Mouse (Mus musculus) liver, postnatal 0 days (tissue): ENCODE measurements around the gene Spdl1. TPM values are rescaled to one million over a fixed set of nuclear protein-coding genes. Genes with fewer than 3 reads are reported as not detected.

Experiments
- ATAC-seq: fragments of 200-750 bp; cut with Nextera tagmentation; 2 replicates; pipeline ENCODE4 v1.8.0; 2017; ENCODE audit warnings: mild to moderate bottlenecking, moderate library complexity
- DNase-seq: peaks from one replicate; pipeline ENCODE4 v3.0.0-alpha.2; 2016
- H3K27ac ChIP-seq: fragments of 300-500 bp; sonication (generic); 2 replicates; pipeline ENCODE4 v1.5.1; 2014; ENCODE audit warnings: antibody characterized with exemption, moderate library complexity, mild to moderate bottlenecking, low read depth
- H3K27me3 ChIP-seq: fragments of 300-500 bp; sonication (generic); 2 replicates; pipeline ENCODE4 v1.6.1; 2014; ENCODE audit warnings: low read length, control low read depth, mixed read lengths; ENCODE audit not compliant: insufficient read depth
- H3K36me3 ChIP-seq: fragments of 300-500 bp; sonication (generic); replicated peaks from 2 replicates; pipeline ENCODE4 v1.6.1; 2014; ENCODE audit warnings: mild to moderate bottlenecking, control low read depth, low read length, moderate library complexity, mixed read lengths; ENCODE audit not compliant: insufficient read depth
- H3K4me1 ChIP-seq: fragments of 300-500 bp; sonication (generic); 2 replicates; pipeline ENCODE4 v1.6.1; 2014; ENCODE audit warnings: antibody characterized with exemption, mild to moderate bottlenecking, control low read depth; ENCODE audit not compliant: insufficient read depth
- H3K4me2 ChIP-seq: fragments of 300-500 bp; sonication (generic); 2 replicates; pipeline ENCODE4 v1.6.1; 2014; ENCODE audit warnings: low read depth, mild to moderate bottlenecking, low read length, moderate library complexity, mixed read lengths
- H3K4me3 ChIP-seq: fragments of 300-500 bp; sonication (generic); 2 replicates; pipeline ENCODE4 v1.5.1; 2014; ENCODE audit warnings: low read depth, low read length
- H3K9ac ChIP-seq: fragments of 300-500 bp; sonication (generic); replicated peaks from 2 replicates; pipeline ENCODE4 v1.6.1; 2014; ENCODE audit warnings: mild to moderate bottlenecking, moderate library complexity
- H3K9me3 ChIP-seq: fragments of 300-500 bp; sonication (generic); 2 replicates; pipeline ENCODE4 v1.6.1; 2016; ENCODE audit warnings: mild to moderate bottlenecking, control low read depth, low read length, mixed read lengths
- CTCF ChIP-seq: sonication (generic); IDR thresholded peaks from 2 replicates; pipeline ENCODE4 v1.5.1; 2016; ENCODE audit warnings: antibody characterized with exemption, low read depth
- EP300 ChIP-seq: IDR thresholded peaks from 2 replicates; pipeline ENCODE4 v1.6.1; 2016; ENCODE audit warnings: antibody characterized with exemption, low read depth, mild to moderate bottlenecking
- WGBS: fragments of 180-500 bp; shearing (Covaris S2); extraction: QIAGEN DNeasy Blood & Tissue Kit; methylation state at CpG from one replicate; pipeline ENCODE4 v1.1.7; 2014; ENCODE audit not compliant: insufficient replicate concordance; 5-methylcytosine and 5-hydroxymethylcytosine counted together
- polyA plus RNA-seq: library from polyadenylated mRNA; unstranded; fragments of >200 nt; fragmentation: Nextera tagmentation; extraction: Ambion mirVana; gene quantifications from 2 replicates; pipeline ENCODE4 v1.2.1, GENCODE M21; 2015

Gene Spdl1
- polyA plus RNA-seq, 1 experiment from 2014 or later = 4.6 TPM

GRCm38 (mm10) chr11:34762125-34762524 is 71.3 kb downstream of the Spdl1 start:
- TF ChIP-seq EP300 = no peak
- TF ChIP-seq CTCF = no peak
- no peak for DNase-seq
- ATAC-seq = no peak
- no peak overlapping the region for H3K4me3 ChIP-seq
- no peaks in the 10 kb centered on the region for H3K9me3 ChIP-seq
- 71% methylated on average over 6 of the region's 6 CpGs for WGBS
- no peak overlapping the region for H3K4me2 ChIP-seq
- no peaks in the 10 kb centered on the region for H3K4me1 ChIP-seq
- no peak overlapping the region for H3K9ac ChIP-seq
- H3K27me3 ChIP-seq = no peaks in the 10 kb centered on the region
- no peak overlapping the region for H3K27ac ChIP-seq
- H3K36me3 ChIP-seq = no peaks in the 10 kb centered on the region

GRCm38 (mm10) chr11:34759582-34759981 is 73.9 kb downstream of the Spdl1 start:
- Histone ChIP-seq H3K36me3 (no peaks in the 10 kb centered on the region), H3K4me3 (no peak overlapping the region), H3K4me1 (no peaks in the 10 kb centered on the region), H3K27me3 (no peaks in the 10 kb centered on the region), H3K9me3 (no peaks in the 10 kb centered on the region), H3K9ac (no peak overlapping the region), H3K4me2 (no peak overlapping the region), H3K27ac (no peak overlapping the region)
- ATAC-seq = no peak
- no peak for DNase-seq
- TF ChIP-seq CTCF (no peak), EP300 (no peak)
- 81% methylated on average over 4 of the region's 4 CpGs for WGBS

Other genes with a start within 250 kb of the Spdl1 start
- gene Dock2, start 49.7 kb downstream of the Spdl1 start, polyA plus RNA-seq = 2.9 and 3.9 TPM in 2 replicates